Mouse (Mus musculus) hindbrain, embryonic 15.5 days (tissue): ENCODE measurements around the gene Gm49321. TPM values are rescaled to one million over a fixed set of nuclear protein-coding genes. Genes with fewer than 3 reads are reported as not detected.
A peak's percentile ranks its signal among the peaks of the same experiment; 100 is the strongest.

ENCODE experiments used
- ATAC-seq: fragments of 200-750 bp; cut with Nextera tagmentation; 2 replicates; pipeline ENCODE4 v1.8.0; 2017; ENCODE audit warnings: low read depth, moderate number of reproducible peaks, moderate TSS enrichment; ENCODE audit not compliant: low FRiP score
- H3K27ac ChIP-seq: fragments of 300-500 bp; sonication (generic); replicated peaks from 2 replicates; pipeline ENCODE4 v1.5.1; 2015; ENCODE audit warnings: mild to moderate bottlenecking, inconsistent platforms
- H3K27me3 ChIP-seq: fragments of 300-500 bp; sonication (generic); 2 replicates; pipeline ENCODE4 v1.6.1; 2015; ENCODE audit warnings: control low read depth, inconsistent platforms
- H3K36me3 ChIP-seq: fragments of 300-500 bp; sonication (generic); 2 replicates; pipeline ENCODE4 v1.6.1; 2015; ENCODE audit warnings: control low read depth, inconsistent platforms
- H3K4me1 ChIP-seq: fragments of 300-500 bp; sonication (generic); replicated peaks from 2 replicates; pipeline ENCODE4 v1.6.1; 2015; ENCODE audit warnings: control low read depth, inconsistent platforms
- H3K4me2 ChIP-seq: fragments of 300-500 bp; sonication (generic); 2 replicates; pipeline ENCODE4 v1.6.1; 2015; ENCODE audit warnings: moderate library complexity, mild to moderate bottlenecking, inconsistent platforms
- H3K4me3 ChIP-seq: fragments of 300-500 bp; sonication (generic); 2 replicates; pipeline ENCODE4 v1.5.1; 2015; ENCODE audit warnings: mild to moderate bottlenecking, inconsistent platforms
- H3K9ac ChIP-seq: fragments of 300-500 bp; sonication (generic); 2 replicates; pipeline ENCODE4 v1.6.1; 2015; ENCODE audit warnings: inconsistent platforms
- H3K9me3 ChIP-seq: fragments of 300-500 bp; sonication (generic); 2 replicates; pipeline ENCODE4 v1.6.1; 2016; ENCODE audit warnings: control low read depth, inconsistent platforms
- WGBS: fragments of 180-500 bp; shearing (Covaris S2); methylation state at CpG from one replicate; pipeline ENCODE4 v1.1.7; 2015; 5-methylcytosine and 5-hydroxymethylcytosine counted together
- polyA plus RNA-seq: library from polyadenylated mRNA; unstranded; fragments of >200 nt; fragmentation: Nextera tagmentation; extraction: Ambion mirVana; gene quantifications from 2 replicates; pipeline ENCODE4 v1.2.1, GENCODE M21; 2015

Gm49321 gene
- polyA plus RNA-seq, 1 experiment from 2014 or later: 25.4 TPM

GRCm38 (mm10) chr12:73986299-73986698 lies 48.8 kb downstream of the Gm49321 start:
- H3K36me3 ChIP-seq: peaks cover 25% of the 10 kb centered on the region
- ATAC-seq: no peak

GRCm38 (mm10) chr12:73988393-73989008 lies 51.0 kb downstream of the Gm49321 start:
- Histone ChIP-seq H3K4me2 (no peak overlapping the region), H3K27ac (no peak overlapping the region), H3K9me3 (no peaks in the 10 kb centered on the region), H3K4me3 (no peak overlapping the region), H3K9ac (no peak overlapping the region), H3K4me1 (no peaks in the 10 kb centered on the region), H3K36me3 (peaks cover 10% of the 10 kb centered on the region), H3K27me3 (no peaks in the 10 kb centered on the region)
- no peak for ATAC-seq
- WGBS: 66% methylated on average over 4 of the region's 4 CpGs

More at GRCm38 (mm10) chr12:73986299-73986698, 48.8 kb downstream of the Gm49321 start:
- no peaks in the 10 kb centered on the region; the same call in 1 of the 2 replicates for H3K4me1 ChIP-seq
- no peaks in the 10 kb centered on the region for H3K9me3 ChIP-seq
- 80% methylated on average over 7 of the region's 7 CpGs for WGBS
- no peak overlapping the region for H3K9ac ChIP-seq
- no peak overlapping the region for H3K4me2 ChIP-seq
- no peaks in the 10 kb centered on the region for H3K27me3 ChIP-seq
- H3K27ac ChIP-seq: no peak overlapping the region
- H3K4me3 ChIP-seq: no peak overlapping the region

- no peak for ATAC-seq
- H3K4me3 ChIP-seq: no peak overlapping the region
- H3K9me3 ChIP-seq: no peaks in the 10 kb centered on the region
- no peak overlapping the region for H3K4me2 ChIP-seq
- H3K9ac ChIP-seq: no peak overlapping the region
- no peak overlapping the region for H3K27ac ChIP-seq
- no peaks in the 10 kb centered on the region for H3K4me1 ChIP-seq
- H3K27me3 ChIP-seq: no peaks in the 10 kb centered on the region
- H3K36me3 ChIP-seq: peaks cover 5% of the 10 kb centered on the region
Observed at GRCm38 (mm10) chr12:73989594-73989993, 52.1 kb downstream of the Gm49321 start.

- peaks cover 26% of the 10 kb centered on the region for H3K4me1 ChIP-seq
Observed at GRCm38 (mm10) chr12:73996906-73997296, 59.4 kb downstream of the Gm49321 start.

GRCm38 (mm10) chr12:73997297-73998127 lies 60.1 kb downstream of the Gm49321 start, which contains the start of gene Syt16:
Gene Syt16 (plus strand): TSS chr12:73997661.
- H3K36me3 ChIP-seq: no peaks in the 10 kb centered on the region
- peak; percentile 86 for ATAC-seq
- peak within 1 kb of the TSS; percentile 85 for H3K27ac ChIP-seq
- H3K4me3 ChIP-seq: peak within 1 kb of the TSS; percentile 58
- no peaks in the 10 kb centered on the region for H3K9me3 ChIP-seq
- H3K9ac ChIP-seq: peak within 1 kb of the TSS; percentile 69
- no peaks in the 10 kb centered on the region for H3K27me3 ChIP-seq
- peak within 1 kb of the TSS; percentile 68 for H3K4me2 ChIP-seq
- H3K4me1 ChIP-seq: peaks cover 26% of the 10 kb centered on the region
- 2% methylated on average over 24 of the region's 67 CpGs for WGBS

More at GRCm38 (mm10) chr12:73996906-73997296, 59.4 kb downstream of the Gm49321 start:
- Histone ChIP-seq H3K9ac (peak overlapping the region; percentile 69), H3K36me3 (no peaks in the 10 kb centered on the region), H3K27me3 (no peaks in the 10 kb centered on the region), H3K4me2 (peak overlapping the region; percentile 68), H3K9me3 (no peaks in the 10 kb centered on the region), H3K4me3 (peak overlapping the region; percentile 58), H3K27ac (peak overlapping the region; percentile 85)
- 35% methylated on average over 12 of the region's 12 CpGs for WGBS
- ATAC-seq: no peak

- Histone ChIP-seq H3K27ac (peak overlapping the region; percentile 85), H3K27me3 (no peaks in the 10 kb centered on the region), H3K4me1 (peaks cover 26% of the 10 kb centered on the region), H3K4me2 (peak overlapping the region; percentile 68), H3K9me3 (no peaks in the 10 kb centered on the region), H3K4me3 (peak overlapping the region; percentile 58), H3K9ac (peak overlapping the region; percentile 69), H3K36me3 (no peaks in the 10 kb centered on the region)
- ATAC-seq: no peak; the same call in 1 of the 2 replicates
- WGBS: 21% methylated on average over 5 of the region's 5 CpGs
Observed at GRCm38 (mm10) chr12:73998128-73998456, 60.6 kb downstream of the Gm49321 start.

- Histone ChIP-seq H3K9me3 (no peaks in the 10 kb centered on the region), H3K36me3 (no peaks in the 10 kb centered on the region), H3K4me1 (peaks cover 15% of the 10 kb centered on the region), H3K4me3 (no peak overlapping the region), H3K27me3 (no peaks in the 10 kb centered on the region), H3K27ac (no peak overlapping the region), H3K9ac (no peak overlapping the region), H3K4me2 (no peak overlapping the region)
- no peak for ATAC-seq
- 91% methylated on average over 9 of the region's 9 CpGs for WGBS
Observed at GRCm38 (mm10) chr12:74002449-74002848, 65.0 kb downstream of the Gm49321 start.

GRCm38 (mm10) chr12:74009448-74009911 lies 72.0 kb downstream of the Gm49321 start:
- WGBS: 25% methylated on average over 8 of the region's 8 CpGs
- H3K27ac ChIP-seq: no peak overlapping the region
- H3K4me1 ChIP-seq: peaks cover 4% of the 10 kb centered on the region
- peak; percentile 32; the same call in 1 of the 2 replicates for ATAC-seq
- no peak overlapping the region for H3K4me2 ChIP-seq
- H3K27me3 ChIP-seq: no peaks in the 10 kb centered on the region
- H3K9ac ChIP-seq: no peak overlapping the region
- no peaks in the 10 kb centered on the region for H3K36me3 ChIP-seq
- no peaks in the 10 kb centered on the region for H3K9me3 ChIP-seq
- no peak overlapping the region for H3K4me3 ChIP-seq

GRCm38 (mm10) chr12:74013739-74014138 lies 76.3 kb downstream of the Gm49321 start:
- Histone ChIP-seq H3K9me3 (no peaks in the 10 kb centered on the region), H3K4me1 (peaks cover 4% of the 10 kb centered on the region), H3K27ac (no peak overlapping the region), H3K36me3 (no peaks in the 10 kb centered on the region), H3K4me3 (no peak overlapping the region), H3K27me3 (no peaks in the 10 kb centered on the region), H3K9ac (no peak overlapping the region), H3K4me2 (peak overlapping the region; percentile 19; the same call in 1 of the 2 replicates)
- under 1% methylated on average over 6 of the region's 6 CpGs for WGBS
- peak; percentile 74; the same call in 1 of the 2 replicates for ATAC-seq

- Histone ChIP-seq H3K9ac (no peak overlapping the region), H3K9me3 (no peaks in the 10 kb centered on the region), H3K4me3 (no peak overlapping the region), H3K27ac (no peak overlapping the region), H3K4me1 (peaks cover 4% of the 10 kb centered on the region), H3K36me3 (no peaks in the 10 kb centered on the region), H3K27me3 (no peaks in the 10 kb centered on the region), H3K4me2 (no peak overlapping the region)
- WGBS: 59% methylated on average over 7 of the region's 7 CpGs
- no peak for ATAC-seq
Observed at GRCm38 (mm10) chr12:74014739-74015270, 77.4 kb downstream of the Gm49321 start.

GRCm38 (mm10) chr12:74015491-74015890 lies 78.0 kb downstream of the Gm49321 start:
- H3K4me2 ChIP-seq: no peak overlapping the region
- no peaks in the 10 kb centered on the region for H3K27me3 ChIP-seq
- H3K9ac ChIP-seq: no peak overlapping the region
- no peaks in the 10 kb centered on the region for H3K36me3 ChIP-seq
- H3K4me3 ChIP-seq: no peak overlapping the region
- ATAC-seq: no peak
- peaks cover 4% of the 10 kb centered on the region for H3K4me1 ChIP-seq
- no peak overlapping the region for H3K27ac ChIP-seq
- 73% methylated on average over 5 of the region's 5 CpGs for WGBS
- no peaks in the 10 kb centered on the region for H3K9me3 ChIP-seq
